Mouse (Mus musculus): ENCODE measurements around the gene Rita1.
A peak's percentile ranks its signal among the peaks of the same experiment; 100 is the strongest.

Rita1 gene

DNA sequence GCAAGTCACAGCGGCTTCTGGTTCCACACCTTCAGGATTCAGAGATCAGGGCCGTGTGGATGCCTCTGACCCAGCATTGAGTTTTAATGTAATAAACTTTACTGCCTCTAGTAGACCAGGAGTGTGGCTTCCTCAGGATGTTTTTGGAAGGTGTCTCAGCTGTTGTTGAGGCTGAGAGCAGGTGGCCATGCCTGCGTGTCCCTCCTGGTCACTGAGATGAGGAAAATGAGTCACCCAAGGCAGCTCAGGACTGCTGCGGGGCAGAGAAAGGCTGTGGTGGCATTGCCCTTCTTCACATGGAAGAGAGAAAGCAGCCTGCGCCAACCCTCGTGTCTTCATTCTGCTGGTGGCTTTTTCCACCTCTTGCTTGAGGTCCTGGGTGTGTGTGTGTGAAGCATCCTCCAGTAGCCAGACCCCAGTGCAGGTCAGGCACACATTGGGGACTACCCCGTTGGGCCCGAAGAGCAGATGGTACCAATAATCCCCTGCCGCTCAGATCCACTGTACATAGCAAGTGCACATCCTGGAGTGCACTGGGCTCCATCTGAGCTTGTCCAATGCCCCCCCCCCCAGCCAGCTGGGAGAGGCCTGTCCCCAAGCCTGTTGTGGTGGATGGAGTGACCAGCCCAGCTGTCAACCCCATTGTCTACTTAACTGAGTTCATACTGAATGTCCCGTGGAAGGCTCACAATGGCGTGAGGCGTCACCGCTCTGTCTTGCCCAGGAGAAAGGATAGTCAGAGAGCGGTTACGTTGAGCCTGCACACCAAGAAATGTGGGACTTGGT, 15.3 kb upstream of the Rita1 start:
- DNase-seq = no peak

DNA sequence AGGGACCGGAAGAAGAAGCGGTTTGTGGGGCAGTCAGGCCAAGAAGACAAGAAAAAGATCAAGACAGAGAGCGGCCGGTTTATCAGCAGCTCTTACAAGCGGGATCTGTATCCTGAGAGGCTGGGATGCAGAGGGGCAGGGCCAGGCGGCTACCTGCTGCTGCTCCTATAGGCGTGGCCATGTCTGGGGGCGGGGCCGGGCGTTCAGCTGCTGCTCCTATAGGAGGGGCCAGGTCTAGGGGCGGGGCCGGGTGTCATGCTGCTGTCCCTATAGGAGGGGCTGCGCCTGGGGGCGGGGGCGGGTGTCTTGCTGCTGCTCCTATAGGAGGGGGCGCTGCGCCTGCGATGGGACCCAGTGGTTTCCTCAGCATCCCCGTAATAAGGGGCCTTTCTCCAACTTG, 14.0 kb upstream of the Rita1 start:
- no peak for DNase-seq

DNA sequence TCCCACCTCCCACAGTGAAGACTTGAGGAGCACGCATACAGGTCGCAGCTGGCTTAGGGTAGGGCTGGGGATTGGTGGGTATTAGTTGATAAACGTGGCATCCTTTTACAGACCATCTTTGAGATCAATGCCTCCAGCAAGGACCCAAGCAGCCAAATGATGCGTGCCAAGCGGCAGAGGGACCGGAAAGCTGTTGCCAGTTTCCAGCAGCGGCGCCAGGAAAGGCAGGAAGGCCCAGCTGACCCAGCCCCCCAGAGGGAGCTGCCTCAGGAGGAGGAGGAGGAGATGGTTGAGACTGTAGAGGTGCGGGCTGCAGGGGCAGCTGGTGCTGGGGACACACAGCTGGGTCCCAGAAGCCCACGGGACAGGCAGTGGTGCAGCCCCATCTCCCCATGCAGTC, 12.0 kb upstream of the Rita1 start:
- DNase-seq = peak in 1 of 2 experiments; percentile 34

DNA sequence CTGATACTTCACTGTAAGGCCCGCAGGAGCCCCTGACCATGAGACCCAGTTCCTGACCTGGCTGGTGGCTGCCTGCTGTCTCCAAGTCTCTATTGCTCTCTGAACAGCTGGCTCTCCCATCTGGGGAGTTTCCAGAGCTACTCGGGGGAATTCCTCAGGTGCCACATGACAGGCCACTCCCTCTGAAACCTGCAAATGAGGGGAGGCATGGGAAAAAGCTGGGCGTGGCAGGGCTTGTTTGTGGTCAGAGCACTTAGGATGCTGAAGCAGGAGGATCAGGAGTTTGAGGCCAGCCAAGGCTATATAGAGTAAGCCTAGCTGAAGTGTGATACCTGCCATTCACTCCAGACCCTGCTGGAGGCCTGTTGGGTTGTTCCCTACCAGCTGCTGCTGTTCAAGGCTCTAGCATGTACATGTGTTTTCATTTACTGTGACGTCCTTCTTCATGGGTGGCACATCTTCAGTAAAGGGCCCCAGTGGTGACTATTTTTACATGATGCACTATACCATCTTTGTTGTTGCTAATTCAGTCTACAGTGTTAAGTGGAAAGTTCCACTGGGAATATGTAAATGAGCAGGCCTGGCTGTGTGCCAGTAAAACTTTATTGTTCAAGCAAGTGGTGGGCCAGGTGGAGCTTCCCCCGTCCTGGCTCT, 9.9 kb upstream of the Rita1 start:
- DNase-seq = no peak

DNA sequence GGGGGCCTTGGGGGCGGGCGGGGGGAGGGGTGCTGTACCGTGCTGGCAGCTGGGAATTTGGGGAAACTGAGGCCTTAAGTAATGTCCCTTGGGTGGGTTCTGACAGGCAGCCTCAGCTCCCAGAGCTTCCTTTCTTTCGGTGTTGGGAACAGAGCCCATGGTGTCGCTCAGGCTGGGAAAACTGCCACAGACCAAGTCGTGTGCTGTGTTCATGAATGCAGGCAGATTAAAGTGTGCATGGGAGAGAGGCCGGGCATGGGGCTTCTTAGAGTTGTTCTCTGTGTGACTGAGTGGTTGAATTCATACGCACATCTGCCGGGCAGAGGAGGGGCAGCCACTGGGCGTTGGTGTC, 9.4 kb upstream of the Rita1 start:
- no peak for DNase-seq

DNA sequence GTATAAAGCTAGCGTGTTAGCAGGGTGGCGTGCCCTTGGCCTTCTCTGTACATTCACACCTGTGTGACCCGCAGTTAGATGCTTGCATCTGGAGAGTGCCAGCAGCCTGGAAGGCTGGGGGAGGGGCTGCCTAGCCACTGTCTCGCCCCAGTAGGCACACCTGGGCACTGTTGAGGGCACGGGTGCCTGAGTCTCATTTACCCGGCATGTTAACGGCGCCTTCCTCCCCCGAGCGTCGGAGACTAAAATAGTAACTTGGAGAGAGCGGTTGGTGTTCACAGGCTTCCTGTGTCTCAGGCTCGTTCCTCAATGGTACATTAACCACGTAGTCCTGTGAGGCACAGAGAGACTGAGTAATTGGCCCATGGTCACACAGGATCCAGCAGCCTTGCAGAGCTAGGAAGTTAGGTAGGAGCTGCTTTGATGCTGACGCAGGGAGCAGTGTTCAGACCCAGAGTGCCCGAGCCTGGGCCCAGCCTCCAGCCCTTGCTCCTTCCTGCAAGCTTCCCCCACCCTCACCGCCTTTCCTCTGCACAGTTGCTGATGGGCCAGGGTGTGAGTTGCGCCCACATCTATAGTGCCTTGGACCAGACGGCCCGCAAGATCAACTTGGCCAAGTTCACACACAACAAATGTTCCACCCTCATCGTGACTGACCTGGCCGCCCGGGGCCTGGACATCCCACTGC, 8.8 kb upstream of the Rita1 start:
- no peak for DNase-seq

DNA sequence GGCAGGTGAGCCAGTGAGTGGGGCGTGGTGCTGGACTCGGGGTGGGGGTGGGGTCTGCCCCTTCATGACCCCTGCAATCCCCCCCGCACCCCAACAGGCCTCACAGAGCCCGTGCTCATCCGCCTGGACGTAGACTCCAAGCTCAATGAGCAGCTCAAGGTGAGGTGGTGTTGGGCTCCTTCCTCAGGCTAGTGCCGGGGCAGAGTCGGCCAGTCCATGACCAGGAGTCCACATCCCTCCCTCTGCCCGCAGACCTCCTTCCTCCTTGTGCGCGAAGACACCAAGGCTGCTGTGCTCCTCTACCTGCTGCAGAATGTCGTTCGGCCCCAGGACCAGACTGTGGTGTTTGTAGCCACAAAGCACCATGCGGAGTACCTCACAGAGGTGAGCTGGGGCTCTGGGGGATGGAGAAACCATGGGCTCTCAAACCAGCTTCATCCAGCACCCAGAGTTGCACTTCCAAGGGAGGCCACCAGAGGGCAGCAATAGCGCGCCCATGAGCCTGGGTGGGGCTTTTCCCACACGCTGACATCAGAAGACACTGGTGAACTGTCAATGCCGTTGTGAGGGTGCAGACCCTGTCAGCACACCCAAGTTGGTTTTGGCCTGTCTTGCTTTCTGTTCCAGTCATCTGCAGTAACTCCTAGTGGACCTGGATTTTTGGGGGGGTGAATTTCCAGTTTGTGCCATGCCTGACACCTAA, 8.1 kb upstream of the Rita1 start:
- DNase-seq = peak; percentile 83 to 86

DNA sequence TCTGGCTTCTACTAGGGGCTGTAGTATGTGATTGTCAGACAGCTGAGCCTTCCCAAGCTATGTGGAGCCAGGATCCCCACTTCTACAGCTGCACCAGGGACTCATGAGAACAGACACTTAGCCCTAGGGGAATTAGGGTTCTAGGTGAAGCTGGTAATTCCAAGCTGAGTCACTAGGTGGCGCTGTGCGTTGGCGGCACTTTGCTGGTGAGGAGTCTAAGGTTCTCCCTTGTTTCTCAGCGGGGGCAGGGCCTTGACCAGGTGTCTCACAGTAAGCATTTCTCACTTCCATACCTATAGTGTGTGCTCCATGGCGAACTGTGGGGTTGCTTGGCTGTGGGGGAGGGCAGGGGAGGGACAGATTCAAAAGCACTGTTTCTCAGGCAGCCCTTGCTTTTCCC, 6.8 kb upstream of the Rita1 start:
- peak; percentile 81 to 82 for DNase-seq

DNA sequence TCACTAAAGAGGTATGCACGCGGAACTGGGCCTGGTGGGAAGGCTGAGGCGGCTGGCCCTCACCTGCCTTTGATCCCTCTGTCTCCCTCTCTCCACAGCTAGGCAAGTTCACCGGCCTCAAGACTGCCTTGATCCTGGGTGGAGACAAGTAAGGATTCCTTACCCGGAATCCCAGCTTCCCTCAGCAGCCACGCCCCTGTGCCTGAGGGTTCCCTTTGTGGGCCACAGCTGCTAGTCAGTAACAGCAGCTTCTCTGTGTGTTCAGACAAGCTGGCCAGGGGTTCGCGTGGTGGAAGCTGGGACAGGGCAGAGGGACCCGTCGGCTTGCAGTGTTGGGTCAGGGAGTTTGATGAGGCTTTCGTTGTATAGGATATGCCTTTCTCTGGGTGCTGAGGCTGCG, 6.4 kb upstream of the Rita1 start:
- no peak for DNase-seq

DNA sequence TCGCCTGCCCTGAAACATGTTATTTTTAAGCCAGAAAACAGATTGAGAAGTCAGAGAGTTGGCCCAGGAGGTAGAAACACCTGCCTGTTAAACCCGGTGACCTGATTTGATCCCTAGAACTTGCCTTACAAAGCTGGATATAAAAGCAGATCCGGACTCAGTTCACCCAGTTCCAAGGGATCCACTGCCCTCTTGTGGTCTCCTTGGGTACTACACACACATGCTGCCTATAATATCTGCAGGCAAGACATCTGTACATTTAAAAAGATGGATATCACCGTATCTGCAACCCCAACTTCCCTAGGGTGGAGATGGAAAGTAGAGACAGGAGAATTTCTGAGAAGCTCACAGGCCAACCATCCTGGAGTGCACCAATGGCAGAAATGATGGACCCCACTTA, 3.5 kb upstream of the Rita1 start:
- no peak for DNase-seq

DNA sequence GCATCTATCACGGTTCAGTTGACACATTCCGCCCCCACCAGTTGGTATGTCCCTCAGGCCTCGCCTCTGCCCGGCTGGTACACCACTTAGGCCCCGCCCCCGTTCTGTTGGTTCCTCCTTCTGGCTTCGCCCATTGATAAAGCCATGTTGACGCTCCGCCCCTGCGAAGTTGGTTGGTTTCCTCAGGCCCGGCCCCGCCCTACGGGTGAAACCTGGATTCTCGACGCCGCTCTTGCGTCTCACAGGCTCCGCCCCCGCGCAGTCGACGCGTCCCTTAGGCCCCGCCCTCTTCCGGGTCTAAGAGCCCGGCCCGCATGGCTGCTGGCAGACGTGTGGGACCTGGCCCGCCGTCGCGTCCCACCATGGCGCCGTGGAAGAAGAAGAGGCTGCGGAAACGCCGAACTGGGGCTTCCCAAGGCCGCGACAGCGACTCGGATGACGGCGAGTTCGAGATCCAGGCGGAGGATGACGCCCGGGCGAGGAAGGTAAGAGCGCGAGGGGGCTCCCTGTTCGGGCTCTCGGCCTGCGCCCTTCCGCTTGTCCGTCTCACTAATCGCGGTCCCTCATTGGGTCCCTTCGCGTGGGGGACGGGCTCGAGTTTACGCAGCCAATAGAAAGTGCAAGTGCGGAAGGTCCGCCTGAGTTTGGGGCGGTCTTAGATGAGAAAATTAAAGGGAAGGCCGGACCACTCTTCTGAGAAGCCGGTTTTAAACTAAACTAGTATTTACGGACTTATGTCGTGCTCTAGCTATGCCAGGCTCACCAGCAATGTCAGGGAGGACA, 624 bp upstream of the Rita1 start:
- peak; percentile 100 for DNase-seq

DNA sequence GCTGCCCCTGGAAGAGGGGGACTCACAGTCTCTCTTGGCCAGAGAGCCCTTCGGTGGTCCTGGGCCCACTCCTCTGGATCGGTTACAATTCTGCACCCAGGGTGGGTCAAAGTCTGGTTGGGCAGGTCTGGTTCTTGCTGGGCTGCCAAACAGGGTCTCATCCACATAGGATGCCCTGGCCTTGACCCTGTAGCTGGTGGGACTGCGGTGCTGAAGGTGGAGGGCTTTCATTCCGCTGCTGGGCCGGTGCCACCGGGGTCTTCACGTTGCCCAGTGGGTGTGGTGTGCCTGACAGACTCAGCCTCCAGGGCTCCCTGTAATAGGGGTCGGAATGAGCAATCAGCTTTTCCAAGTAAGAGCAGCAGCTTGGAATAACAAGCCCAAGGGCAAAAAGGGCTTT, 973 bp downstream of the Rita1 start:
- no peak for DNase-seq

DNA sequence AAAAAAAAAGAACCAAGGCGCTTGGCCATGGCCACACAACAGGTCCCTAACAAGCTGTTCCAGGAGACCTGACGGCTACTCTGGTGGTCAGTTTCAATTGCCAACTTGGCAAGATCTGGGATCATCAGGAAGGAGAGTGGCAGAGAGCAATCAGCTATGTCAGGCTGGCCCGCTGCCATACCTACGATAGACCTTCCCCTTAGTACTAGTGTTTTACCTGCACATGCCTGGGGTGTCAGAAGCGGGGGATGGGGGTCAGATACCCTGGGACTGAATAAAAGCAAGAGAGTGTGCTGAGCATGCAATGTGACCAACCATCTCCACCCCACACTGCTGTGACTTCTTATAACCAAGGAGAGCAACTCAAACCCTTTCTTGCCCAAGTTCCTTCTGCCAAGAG, 1.5 kb downstream of the Rita1 start:
- no peak for DNase-seq

DNA sequence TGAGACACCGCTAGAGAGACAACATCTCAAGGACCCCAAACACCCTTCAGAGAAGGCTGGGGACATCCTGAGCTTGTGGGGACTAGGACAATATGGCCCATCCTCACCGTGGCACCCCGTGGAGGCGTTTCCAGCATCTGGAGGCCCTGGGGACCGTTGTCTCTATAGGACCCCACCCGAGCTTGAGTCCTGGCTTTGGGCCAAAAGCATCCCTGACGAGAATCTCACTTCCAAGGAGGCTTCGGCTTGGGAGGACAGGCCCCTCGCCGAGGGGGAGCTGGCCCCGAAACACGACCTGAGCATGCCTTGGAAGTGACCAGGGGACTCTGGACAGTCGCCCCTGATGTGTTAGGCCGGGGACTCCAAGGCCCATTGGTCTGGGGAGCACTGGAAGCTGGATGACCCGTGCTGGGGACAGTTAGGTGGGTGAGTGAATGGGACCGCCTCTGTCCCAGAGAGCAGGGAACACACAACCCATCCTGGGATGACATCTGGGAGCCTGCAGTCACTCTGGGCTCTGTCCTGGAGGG, 3.1 kb downstream of the Rita1 start:
- no peak for DNase-seq

DNA sequence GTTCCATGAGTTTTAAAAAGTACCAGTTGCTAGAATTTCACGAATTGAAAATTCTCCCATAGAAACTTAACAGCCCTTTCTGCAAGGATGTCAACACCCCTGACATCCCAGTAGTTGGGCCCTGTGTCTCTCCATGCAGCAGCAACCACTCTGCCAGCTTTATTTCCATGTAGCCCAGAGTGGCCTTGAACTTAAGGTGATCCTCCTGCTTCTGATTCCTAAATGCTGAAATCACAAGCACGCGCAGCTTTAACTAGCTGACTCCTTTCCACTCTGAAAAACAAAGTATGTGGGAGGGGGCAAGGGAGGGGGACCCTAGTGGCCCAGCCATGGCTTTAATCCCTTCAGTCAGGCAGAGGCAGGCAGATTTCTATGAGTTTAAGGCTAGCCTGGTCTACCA, 5.1 kb downstream of the Rita1 start:
- DNase-seq = no peak

DNA sequence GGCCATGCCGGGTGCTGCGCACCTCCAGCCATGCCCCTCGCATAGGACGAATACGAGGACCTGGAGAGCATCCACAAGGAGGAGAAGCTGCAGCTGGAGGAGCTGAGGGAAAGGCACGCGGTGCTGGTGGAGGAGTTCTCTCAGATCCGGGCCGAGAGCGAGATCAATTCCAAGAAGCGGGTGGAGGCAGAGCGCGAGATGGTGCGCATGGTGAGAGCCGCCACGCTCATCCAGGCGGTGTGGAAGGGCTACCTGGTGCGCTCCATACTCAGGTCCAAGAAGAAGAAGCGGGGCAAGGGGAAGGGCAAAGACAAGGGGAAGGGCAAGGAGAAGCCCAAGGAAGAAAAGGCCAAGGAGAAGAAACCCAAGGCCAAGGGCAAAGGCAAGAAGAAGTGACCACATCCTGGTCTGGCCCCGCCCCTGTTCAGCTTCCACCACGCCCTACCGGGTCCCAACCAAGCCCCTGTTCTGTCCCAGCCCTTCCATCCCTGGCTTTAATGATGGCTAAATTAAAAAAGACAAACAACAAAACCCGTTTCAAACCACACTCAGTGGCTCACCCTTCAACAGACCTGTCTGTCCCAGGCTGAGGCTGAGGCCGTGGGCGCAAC, 5.7 kb downstream of the Rita1 start:
- no peak for DNase-seq

DNA sequence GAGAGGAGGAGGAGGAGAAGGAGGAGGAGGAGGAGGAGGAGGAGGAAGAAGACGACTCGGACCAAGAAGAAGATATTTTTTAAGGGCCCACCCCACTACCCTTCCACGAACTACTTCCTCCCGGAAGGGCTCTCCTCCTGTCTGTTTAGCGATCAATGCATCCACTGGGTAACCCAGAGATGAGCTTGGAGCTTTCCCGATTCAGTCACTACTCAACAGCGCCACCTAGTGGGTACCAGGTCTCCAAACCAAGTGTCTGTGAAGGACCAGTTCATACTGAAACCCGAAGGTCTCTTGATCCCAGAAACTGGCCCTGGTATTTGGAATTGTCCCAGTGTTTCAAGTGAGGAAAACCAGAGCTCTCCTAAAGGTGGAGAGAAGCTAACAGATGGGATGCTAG, 6.7 kb downstream of the Rita1 start:
- DNase-seq = peak; percentile 92 to 96

DNA sequence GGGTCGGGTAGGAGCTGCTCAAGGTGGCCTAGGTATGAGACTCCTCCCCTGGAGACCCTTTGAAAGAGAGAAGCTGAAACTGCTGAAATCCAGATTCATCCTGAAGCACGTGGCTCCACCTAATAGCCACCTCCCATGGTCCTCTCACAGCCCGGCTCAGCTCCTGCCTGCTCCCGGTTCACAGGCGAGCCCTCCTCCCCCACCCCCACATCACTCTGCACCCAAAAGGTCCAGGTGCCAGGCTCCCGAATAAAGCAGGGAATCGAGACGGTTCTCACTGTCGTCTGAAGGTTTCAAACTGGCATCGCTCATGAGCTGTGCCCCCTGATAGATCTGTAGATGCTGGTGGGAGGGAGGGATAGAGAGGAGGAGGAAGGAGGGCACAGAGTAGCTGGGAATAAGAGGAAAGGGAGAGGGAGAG, 7.1 kb downstream of the Rita1 start:
- peak in 1 of 2 experiments; percentile 57 for DNase-seq

DNA sequence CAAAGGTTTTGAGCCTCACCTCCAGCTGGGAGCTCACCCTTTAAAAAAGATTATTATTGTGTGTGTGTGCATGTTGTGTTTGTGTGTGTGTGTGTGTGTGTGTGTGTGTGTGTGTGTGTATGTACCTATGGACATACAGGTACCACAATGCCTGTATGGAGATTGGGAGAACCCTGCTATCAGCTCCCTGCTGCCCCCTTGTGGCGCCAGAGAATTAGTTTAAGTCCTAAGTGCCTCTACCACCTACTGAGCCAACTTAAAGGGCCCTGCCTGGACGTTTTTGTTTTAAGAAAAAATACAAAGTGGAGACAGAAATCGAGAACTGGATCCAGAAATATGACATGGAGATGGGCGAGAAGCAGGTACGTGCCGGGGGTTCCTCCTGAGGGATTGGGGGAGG, 7.5 kb downstream of the Rita1 start:
- peak; percentile 96 to 98 for DNase-seq

DNA sequence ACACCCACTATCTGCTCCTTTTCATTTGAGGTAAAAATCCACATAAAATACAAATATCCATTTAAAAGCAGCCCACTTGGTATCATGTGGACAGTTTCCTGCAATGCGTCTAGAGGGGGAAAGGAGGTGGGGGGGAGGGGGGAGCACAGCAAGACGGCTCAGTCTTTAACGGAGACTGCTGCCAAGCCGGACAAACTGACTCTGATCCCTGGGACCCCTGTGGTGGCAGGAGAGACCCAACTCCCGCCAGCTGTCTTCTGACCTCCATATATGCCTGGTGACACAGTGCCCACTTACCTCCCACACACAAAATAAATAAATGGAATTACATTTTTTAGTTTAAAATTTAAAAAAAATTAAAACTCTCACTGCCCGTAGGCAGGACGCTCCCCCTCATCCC, 8.9 kb downstream of the Rita1 start:
- no peak for DNase-seq

DNA sequence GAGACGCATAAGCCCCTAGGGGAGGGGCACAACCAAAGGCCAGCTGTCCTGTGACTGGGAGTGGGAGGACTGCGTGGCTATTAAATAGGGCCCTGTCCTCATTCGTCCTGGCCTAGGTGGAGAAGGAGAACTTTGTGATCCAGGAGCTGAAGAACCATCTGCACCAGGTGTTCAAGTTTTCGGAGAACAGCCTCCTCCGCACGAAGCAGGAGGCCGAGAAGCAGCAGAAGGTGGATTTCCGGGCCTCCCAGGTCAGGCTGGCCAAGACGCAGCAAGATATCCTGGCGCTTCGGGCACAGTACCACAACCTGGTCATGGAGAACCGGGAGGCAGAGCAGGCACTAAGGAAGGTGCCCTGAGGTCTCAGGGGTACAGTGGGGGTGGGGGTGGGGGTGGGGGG, 10.2 kb downstream of the Rita1 start:
- peak; percentile 57 to 64 for DNase-seq

All from cerebellum, postnatal 36 days (tissue).